Mouse (Mus musculus) embryonic facial prominence, embryonic 14.5 days (tissue): ENCODE measurements around the gene Cdhr3. TPM values are rescaled to one million over a fixed set of nuclear protein-coding genes. Genes with fewer than 3 reads are reported as not detected.

Experiments
- ATAC-seq: fragments of 200-750 bp; cut with Nextera tagmentation; 2 replicates; pipeline ENCODE4 v1.8.0; 2017; ENCODE audit warnings: low read depth, moderate number of reproducible peaks, moderate TSS enrichment
- DNase-seq: peaks from one replicate; pipeline ENCODE4 v3.0.0-alpha.2; 2015; ENCODE audit warnings: low spot score
- H3K27ac ChIP-seq: fragments of 300-500 bp; sonication (generic); replicated peaks from 2 replicates; pipeline ENCODE4 v1.5.1; 2014; ENCODE audit warnings: low read depth, mild to moderate bottlenecking, low read length, moderate library complexity
- H3K27me3 ChIP-seq: fragments of 300-500 bp; sonication (generic); replicated peaks from 2 replicates; pipeline ENCODE4 v1.6.1; 2014; ENCODE audit warnings: low read length; ENCODE audit not compliant: control insufficient read depth, insufficient read depth
- H3K36me3 ChIP-seq: fragments of 300-500 bp; sonication (generic); 2 replicates; pipeline ENCODE4 v1.6.1; 2014; ENCODE audit warnings: low read length, mixed read lengths; ENCODE audit not compliant: control insufficient read depth, insufficient read depth
- H3K4me1 ChIP-seq: fragments of 300-500 bp; sonication (generic); 2 replicates; pipeline ENCODE4 v1.6.1; 2014; ENCODE audit warnings: antibody characterized with exemption, low read length; ENCODE audit not compliant: control insufficient read depth, insufficient read depth
- H3K4me2 ChIP-seq: fragments of 300-500 bp; sonication (generic); 2 replicates; pipeline ENCODE4 v1.6.1; 2014; ENCODE audit warnings: low read depth, mild to moderate bottlenecking, low read length, moderate library complexity, mixed read lengths
- H3K4me3 ChIP-seq: fragments of 300-500 bp; sonication (generic); 2 replicates; pipeline ENCODE4 v1.5.1; 2014; ENCODE audit warnings: low read depth, mild to moderate bottlenecking, low read length
- H3K9ac ChIP-seq: fragments of 300-500 bp; sonication (generic); 2 replicates; pipeline ENCODE4 v1.6.1; 2014; ENCODE audit warnings: low read depth, mild to moderate bottlenecking, low read length, moderate library complexity, mixed read lengths
- H3K9me3 ChIP-seq: fragments of 300-500 bp; sonication (generic); 2 replicates; pipeline ENCODE4 v1.6.1; 2016; ENCODE audit warnings: low read length; ENCODE audit not compliant: control insufficient read depth
- WGBS: fragments of 180-500 bp; shearing (Covaris S2); extraction: QIAGEN DNeasy Blood & Tissue Kit; methylation state at CpG from one replicate; pipeline ENCODE4 v1.1.7; 2014; 5-methylcytosine and 5-hydroxymethylcytosine counted together
- polyA plus RNA-seq: library from polyadenylated mRNA; unstranded; fragments of >200 nt; fragmentation: Nextera tagmentation; extraction: Ambion mirVana; gene quantifications from 2 replicates; pipeline ENCODE4 v1.2.1, GENCODE M21; 2014

The Cdhr3 gene
- polyA plus RNA-seq, 1 experiment from 2014 or later, result 1.6 TPM

- 77% methylated on average over 9 of the region's 9 CpGs for WGBS
- no peak overlapping the region for H3K9ac ChIP-seq
- DNase-seq (no peak), ATAC-seq (no peak)
- H3K4me2 ChIP-seq, result no peak overlapping the region
- no peak overlapping the region for H3K4me3 ChIP-seq
- no peaks in the 10 kb centered on the region for H3K27me3 ChIP-seq
- no peaks in the 10 kb centered on the region for H3K36me3 ChIP-seq
- no peaks in the 10 kb centered on the region for H3K9me3 ChIP-seq
- no peak overlapping the region for H3K27ac ChIP-seq
- H3K4me1 ChIP-seq, result peaks cover 10% of the 10 kb centered on the region; the same call in 1 of the 2 replicates
These were observed 33.0 kb upstream of the Cdhr3 start for GRCm38 (mm10) chr12:33125594-33126227.

DNA sequence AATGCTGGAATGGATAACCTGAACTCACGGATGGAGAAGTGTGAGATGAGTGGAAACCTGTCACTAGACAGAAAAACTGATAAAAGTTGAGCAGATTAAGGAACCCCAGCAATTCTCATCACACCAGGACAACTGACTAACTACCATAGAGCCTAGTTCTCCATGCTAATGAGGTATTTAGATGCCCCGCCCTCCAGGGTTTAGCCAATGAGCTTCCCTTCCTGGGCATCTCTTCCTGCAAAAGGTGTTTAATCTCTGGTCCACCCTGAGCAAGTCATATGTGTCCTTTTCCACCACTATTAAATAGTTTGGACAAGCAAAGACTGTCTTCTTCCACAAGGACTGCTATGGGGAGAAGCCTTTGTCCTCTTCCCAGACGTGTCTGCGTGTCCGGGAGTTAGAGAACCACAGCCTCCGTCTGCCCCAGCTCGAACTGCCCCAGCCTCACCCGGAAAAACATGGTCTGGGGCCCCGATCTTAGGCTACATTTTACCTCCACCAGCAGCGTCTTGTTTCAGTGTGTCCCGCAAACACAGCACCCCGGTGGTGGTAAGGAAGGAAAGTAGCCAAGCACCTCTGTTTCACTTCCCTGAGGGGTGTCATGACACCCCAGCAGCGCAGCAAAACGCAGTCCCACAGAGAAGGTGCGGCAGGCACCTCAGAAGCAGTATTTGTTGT, 26.1 kb upstream of the Cdhr3 start:
- H3K27ac ChIP-seq, result no peak overlapping the region
- no peak overlapping the region for H3K4me2 ChIP-seq
- H3K4me3 ChIP-seq, result no peak overlapping the region
- ATAC-seq (no peak), DNase-seq (no peak)
- H3K27me3 ChIP-seq, result 0 out of 2 replicates have a peak, but pooled peaks cover 6% of the 10 kb centered on the region
- no peaks in the 10 kb centered on the region for H3K9me3 ChIP-seq
- H3K36me3 ChIP-seq, result no peaks in the 10 kb centered on the region
- H3K9ac ChIP-seq, result no peak overlapping the region
- H3K4me1 ChIP-seq, result no peaks in the 10 kb centered on the region
- 27% methylated on average over 15 of the region's 15 CpGs for WGBS

DNA sequence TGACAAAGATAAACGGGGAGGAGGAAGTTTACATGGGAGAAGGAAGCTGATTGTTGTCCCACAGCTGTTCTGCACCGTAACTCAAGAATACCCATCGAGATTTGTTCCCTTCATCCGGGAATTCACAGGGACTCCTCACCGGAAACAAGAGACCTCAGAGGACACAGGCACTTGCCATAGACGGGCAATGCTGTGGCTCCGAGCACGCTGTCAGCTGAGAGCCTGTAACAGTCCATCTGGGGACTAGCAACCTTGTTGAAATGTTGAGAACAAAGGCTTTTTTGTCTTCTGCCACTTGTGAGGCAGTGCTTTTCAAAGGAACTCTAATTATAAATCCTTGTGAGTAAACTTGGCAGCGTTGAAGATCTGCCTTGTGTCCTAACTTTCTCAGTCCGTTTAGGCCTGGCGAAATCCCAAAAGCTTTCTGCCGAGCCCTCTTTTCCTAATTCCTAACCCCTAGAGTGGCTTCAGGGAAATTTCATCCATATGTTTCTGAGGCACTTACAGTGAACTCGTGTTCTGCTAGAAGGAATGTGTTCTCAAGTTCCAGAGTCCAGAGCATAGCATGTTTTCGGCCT, 18.3 kb upstream of the Cdhr3 start:
- peak; percentile 77 for ATAC-seq
- WGBS, result 10% methylated on average over 14 of the region's 14 CpGs

GRCm38 (mm10) chr12:33109531-33109930, 16.9 kb upstream of the Cdhr3 start:
- no peak overlapping the region for H3K4me2 ChIP-seq

More for the DNA sequence above, 18.3 kb upstream of the Cdhr3 start:
- H3K4me1 ChIP-seq, result peaks cover 22% of the 10 kb centered on the region
- no peaks in the 10 kb centered on the region for H3K36me3 ChIP-seq
- peak overlapping the region; percentile 83 for H3K27ac ChIP-seq
- H3K9ac ChIP-seq, result no peak overlapping the region
- no peaks in the 10 kb centered on the region for H3K9me3 ChIP-seq
- no peaks in the 10 kb centered on the region for H3K27me3 ChIP-seq
- no peak overlapping the region for H3K4me3 ChIP-seq
- DNase-seq, result peak; percentile 94
- H3K4me2 ChIP-seq, result peak overlapping the region; percentile 23

GRCm38 (mm10) chr12:33106438-33107167, 13.9 kb upstream of the Cdhr3 start:
- H3K36me3 ChIP-seq, result no peaks in the 10 kb centered on the region
- no peaks in the 10 kb centered on the region for H3K9me3 ChIP-seq
- H3K9ac ChIP-seq, result no peak overlapping the region
- DNase-seq (no peak), ATAC-seq (no peak)
- H3K27ac ChIP-seq, result no peak overlapping the region
- H3K27me3 ChIP-seq, result no peaks in the 10 kb centered on the region
- no peak overlapping the region for H3K4me2 ChIP-seq
- WGBS, result 83% methylated on average over 10 of the region's 10 CpGs
- H3K4me1 ChIP-seq, result peaks cover 14% of the 10 kb centered on the region
- H3K4me3 ChIP-seq, result no peak overlapping the region

More at GRCm38 (mm10) chr12:33109531-33109930, 16.9 kb upstream of the Cdhr3 start:
- Histone ChIP-seq H3K27me3 (no peaks in the 10 kb centered on the region), H3K9ac (no peak overlapping the region), H3K27ac (no peak overlapping the region), H3K9me3 (no peaks in the 10 kb centered on the region), H3K36me3 (no peaks in the 10 kb centered on the region), H3K4me3 (no peak overlapping the region), H3K4me1 (peaks cover 22% of the 10 kb centered on the region)
- DNase-seq, result peak; percentile 60
- ATAC-seq, result peak; percentile 65; the same call in 1 of the 2 replicates

DNA sequence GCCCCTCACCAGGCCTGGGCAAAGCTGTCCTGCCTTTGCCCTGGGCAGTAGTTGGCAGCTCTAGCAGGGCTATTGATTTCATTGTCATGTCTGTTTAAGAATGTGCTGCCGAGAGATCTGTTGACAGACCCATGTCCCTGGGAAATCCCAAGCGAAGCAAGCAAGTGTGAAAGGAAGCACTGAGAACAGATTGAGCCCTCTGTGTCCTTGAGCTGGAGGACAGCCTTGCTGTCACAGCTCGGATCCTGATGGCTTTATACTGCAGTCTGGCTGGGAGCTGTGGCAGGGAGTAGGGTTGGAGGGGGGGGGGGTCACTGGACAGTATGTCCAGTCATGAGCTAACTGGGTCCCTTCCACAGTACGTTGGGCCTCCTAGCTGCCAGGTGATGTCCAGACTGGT, 13.0 kb upstream of the Cdhr3 start:
- DNase-seq (no peak), ATAC-seq (no peak)
- H3K27ac ChIP-seq, result no peak overlapping the region
- no peaks in the 10 kb centered on the region for H3K36me3 ChIP-seq
- H3K27me3 ChIP-seq, result no peaks in the 10 kb centered on the region
- H3K9ac ChIP-seq, result no peak overlapping the region
- 64% methylated on average over 4 of the region's 4 CpGs for WGBS
- no peak overlapping the region for H3K4me3 ChIP-seq
- no peak overlapping the region for H3K4me2 ChIP-seq
- H3K9me3 ChIP-seq, result no peaks in the 10 kb centered on the region
- peaks cover 9% of the 10 kb centered on the region for H3K4me1 ChIP-seq

DNA sequence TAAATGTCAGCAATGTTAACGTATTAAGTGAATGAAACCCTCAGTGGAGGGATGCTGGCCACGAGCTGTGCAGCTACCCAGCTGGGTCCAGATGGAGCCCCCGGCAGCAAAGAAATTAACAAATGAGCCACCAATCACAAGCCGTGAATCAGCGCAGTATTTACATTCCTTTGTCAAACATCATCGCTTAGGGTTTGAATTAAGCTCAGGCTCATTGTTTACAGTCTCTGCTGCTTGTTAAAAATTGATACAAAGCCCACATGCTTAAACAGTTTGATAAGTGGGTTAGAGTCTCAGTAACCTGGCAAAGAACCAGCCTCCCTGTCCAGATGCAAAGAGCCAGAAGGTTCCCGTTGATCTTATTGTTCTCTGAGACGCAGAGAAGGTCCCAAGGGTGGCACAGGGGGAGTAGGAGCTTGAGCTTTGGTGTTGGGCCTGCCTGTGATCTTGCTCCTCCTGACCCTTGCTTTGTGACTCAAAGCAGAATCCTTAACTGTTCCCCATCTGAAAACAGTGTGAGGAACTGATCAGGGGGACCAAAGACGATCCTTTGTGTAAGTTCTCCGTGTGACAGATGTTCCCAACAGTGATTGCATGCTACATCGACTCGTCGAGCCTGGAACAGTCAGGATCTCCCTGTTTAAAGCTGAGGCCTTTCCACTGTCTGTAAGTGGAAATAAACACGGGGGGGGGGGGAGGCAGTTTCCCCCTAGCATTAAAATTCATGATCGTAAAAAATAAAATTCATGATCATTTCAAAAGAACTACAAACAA, 9.9 kb upstream of the Cdhr3 start:
- 44% methylated on average over 15 of the region's 15 CpGs for WGBS
- ATAC-seq, result peak; percentile 84
- H3K4me3 ChIP-seq, result no peak overlapping the region
- H3K27ac ChIP-seq, result no peak overlapping the region
- H3K9me3 ChIP-seq, result no peaks in the 10 kb centered on the region
- H3K36me3 ChIP-seq, result no peaks in the 10 kb centered on the region
- H3K27me3 ChIP-seq, result no peaks in the 10 kb centered on the region
- H3K9ac ChIP-seq, result no peak overlapping the region
- H3K4me1 ChIP-seq, result peaks cover 4% of the 10 kb centered on the region
- no peak overlapping the region for H3K4me2 ChIP-seq
- DNase-seq, result peak; percentile 84

DNA sequence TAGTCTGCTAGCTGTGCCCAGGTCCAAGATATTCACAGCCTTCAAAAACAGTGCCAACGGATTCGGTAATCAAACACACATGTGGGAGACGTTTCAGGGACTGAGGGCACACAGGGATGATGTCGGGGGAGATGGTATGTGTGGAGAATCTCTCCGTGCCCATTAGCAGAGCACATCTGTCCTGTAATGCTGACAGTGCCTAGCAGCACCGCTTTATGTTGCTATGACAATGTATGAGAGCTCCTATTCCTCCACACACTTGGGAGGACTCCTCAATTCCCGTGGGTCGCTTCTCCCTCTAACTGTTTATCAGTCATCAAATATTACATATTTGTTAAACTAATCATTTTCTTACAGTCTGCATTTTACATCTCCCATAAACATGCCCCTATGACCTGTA, 9.0 kb upstream of the Cdhr3 start:
- DNase-seq (peak; percentile 19), ATAC-seq (peak; percentile 66; the same call in 1 of the 2 replicates)
- Histone ChIP-seq H3K27me3 (no peaks in the 10 kb centered on the region), H3K4me2 (no peak overlapping the region), H3K9me3 (no peaks in the 10 kb centered on the region), H3K36me3 (no peaks in the 10 kb centered on the region), H3K9ac (no peak overlapping the region), H3K4me1 (peaks cover 4% of the 10 kb centered on the region), H3K27ac (no peak overlapping the region), H3K4me3 (no peak overlapping the region)
- WGBS, result 60% methylated on average over 8 of the region's 8 CpGs
